Mouse (Mus musculus): ENCODE results near the gene Speer4d. TPM values are rescaled to one million over a fixed set of nuclear protein-coding genes. Genes with fewer than 3 reads are reported as not detected.

The Speer4d gene
- polyA plus RNA-seq, 1 experiment from 2014 or later, result 0.28 TPM

Other genes starting within 250 kb of the Speer4d start
- gene Gm21149, start 142.5 kb upstream of the Speer4d start, polyA plus RNA-seq (2015; fragmentation: Nextera tagmentation; extraction: Ambion mirVana), result 0.17 and 0.36 TPM in 2 replicates
- gene Gm21190, start 89.8 kb upstream of the Speer4d start, polyA plus RNA-seq (2015; fragmentation: Nextera tagmentation; extraction: Ambion mirVana), result 0.20 TPM in 1 of 2 replicates, not detected in the other
- not detected in 2 replicates for gene Gm21083, start 41.7 kb upstream of the Speer4d start, polyA plus RNA-seq (2015; fragmentation: Nextera tagmentation; extraction: Ambion mirVana)
- not detected in 2 replicates for gene 4930572O03Rik, start 38.0 kb downstream of the Speer4d start, polyA plus RNA-seq (2015; fragmentation: Nextera tagmentation; extraction: Ambion mirVana)
- not detected in 2 replicates for gene Speer4c, start 95.2 kb downstream of the Speer4d start, polyA plus RNA-seq (2015; fragmentation: Nextera tagmentation; extraction: Ambion mirVana)